Mouse (Mus musculus): ENCODE measurements at regions not wholly inside any gene's neighbourhood (a gene's known extent, or its start where the extent isn't known, plus 50 kb on each side); places are given as distances from the start of the nearest gene placed in this dataset.

DNA sequence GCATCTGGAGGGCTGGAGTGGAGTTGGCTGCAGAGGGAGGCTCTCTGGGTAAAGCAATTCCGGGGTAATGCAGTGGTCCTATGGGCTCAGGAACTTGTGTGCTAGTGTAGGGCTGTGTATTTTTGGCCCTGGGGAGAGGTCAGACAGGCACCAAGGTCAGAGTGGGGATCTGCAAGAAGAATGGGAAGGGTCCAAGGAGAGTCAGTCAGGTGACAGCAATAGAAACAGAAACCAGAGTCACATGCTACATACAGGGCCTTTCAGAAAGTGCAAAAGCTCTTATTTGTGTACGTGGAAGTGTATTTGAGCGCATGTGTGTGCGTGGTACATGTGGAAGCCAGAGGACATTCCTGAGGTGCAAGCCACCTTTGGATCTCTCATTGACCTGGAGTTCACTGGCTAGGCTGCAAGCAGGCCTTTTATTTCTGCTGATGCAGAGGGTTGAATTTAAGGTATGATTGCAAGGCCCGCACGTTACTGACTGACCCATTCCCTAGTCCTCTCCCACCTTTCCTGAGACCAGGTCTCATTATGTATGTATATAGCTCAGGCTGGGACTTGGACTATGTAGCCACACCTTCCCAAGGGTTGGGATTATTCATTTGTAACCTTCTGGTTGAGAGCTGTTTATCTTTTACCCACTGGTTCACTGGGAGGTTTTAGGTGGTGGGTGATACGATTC is 1122.0 kb upstream of the A1bg start:
- WGBS, result 92% methylated on average over 7 of the region's 7 CpGs
- Histone ChIP-seq H3K4me1 (ENCODE audit: control insufficient read depth, insufficient read depth, insufficient read length) (0 out of 2 replicates have a peak, but pooled peaks cover 5% of the 10 kb centered on the region), H3K36me3 (ENCODE audit: control insufficient read depth, insufficient read depth, low read length) (peaks cover 3% of the 10 kb centered on the region), H3K27me3 (ENCODE audit: control insufficient read depth, insufficient read depth, low read length) (no peaks in the 10 kb centered on the region), H3K27ac (ENCODE audit: insufficient read depth, low read length) (no peak overlapping the region), H3K4me3 (ENCODE audit: extremely low read depth, insufficient read depth, insufficient read length) (no peak overlapping the region)
- no peak for DNase-seq (ENCODE audit: low read depth in 1 of 2, low spot score in 2 of 2)
- no peak for TF ChIP-seq CTCF (IDR thresholded peaks at IDR 0.05; ENCODE audit: extremely low read depth, insufficient read depth, insufficient read length, insufficient replicate concordance)
- TF ChIP-seq POLR2A (IDR thresholded peaks at IDR 0.05; ENCODE audit: low read depth, low read length), result no peak

DNA sequence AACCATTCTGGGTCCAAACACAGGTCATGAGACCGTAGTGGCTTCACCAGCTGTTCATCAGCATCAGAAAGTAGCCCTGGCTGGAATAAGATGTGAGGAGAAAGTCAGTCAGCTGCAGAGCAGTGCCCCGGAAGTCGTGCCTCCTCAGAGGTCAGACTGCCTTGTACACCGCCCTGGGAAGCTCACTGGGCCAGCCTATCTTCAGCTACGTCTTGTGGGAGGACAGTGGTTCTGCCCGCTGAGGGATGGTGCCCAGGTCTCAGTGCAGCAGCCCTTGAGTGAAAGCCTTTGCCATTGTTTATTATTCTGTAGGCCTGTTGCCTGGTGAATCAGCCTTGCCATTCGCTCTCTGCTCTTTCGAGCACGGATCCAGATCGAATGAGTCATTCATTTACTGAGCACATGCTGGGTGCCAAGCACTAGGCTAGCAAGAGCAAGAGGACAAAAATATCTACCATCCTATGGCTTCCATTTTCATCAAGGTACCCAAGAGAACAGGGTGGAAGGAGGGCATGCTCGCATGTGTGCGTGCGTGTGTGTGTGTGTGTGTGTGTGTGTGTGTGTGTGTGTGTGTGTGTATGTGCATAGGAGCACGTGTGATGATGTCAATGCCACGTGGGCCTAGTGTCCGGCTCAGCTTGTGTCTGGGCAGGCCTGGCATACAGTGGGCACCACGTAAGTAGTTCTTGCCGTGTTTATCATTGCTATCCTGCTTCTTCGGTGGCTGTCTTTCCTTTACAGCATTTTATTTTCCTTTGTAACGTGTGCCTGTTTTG is 1121.0 kb upstream of the A1bg start:
- H3K4me3 ChIP-seq (ENCODE audit: extremely low read depth, insufficient read depth, insufficient read length), result no peak overlapping the region
- DNase-seq (ENCODE audit: low read depth in 1 of 2, low spot score in 2 of 2), result no peak
- H3K4me1 ChIP-seq (ENCODE audit: control insufficient read depth, insufficient read depth, insufficient read length), result peaks cover 10% of the 10 kb centered on the region; the same call in 1 of the 2 replicates
- no peak overlapping the region for H3K27ac ChIP-seq (ENCODE audit: insufficient read depth, low read length)
- no peaks in the 10 kb centered on the region for H3K27me3 ChIP-seq (ENCODE audit: control insufficient read depth, insufficient read depth, low read length)
- H3K36me3 ChIP-seq (ENCODE audit: control insufficient read depth, insufficient read depth, low read length), result no peaks in the 10 kb centered on the region
- WGBS, result 83% methylated on average over 20 of the region's 20 CpGs
- no peak for TF ChIP-seq POLR2A (IDR thresholded peaks at IDR 0.05; ENCODE audit: low read depth, low read length)
- no peak for TF ChIP-seq CTCF (IDR thresholded peaks at IDR 0.05; ENCODE audit: extremely low read depth, insufficient read depth, insufficient read length, insufficient replicate concordance)

DNA sequence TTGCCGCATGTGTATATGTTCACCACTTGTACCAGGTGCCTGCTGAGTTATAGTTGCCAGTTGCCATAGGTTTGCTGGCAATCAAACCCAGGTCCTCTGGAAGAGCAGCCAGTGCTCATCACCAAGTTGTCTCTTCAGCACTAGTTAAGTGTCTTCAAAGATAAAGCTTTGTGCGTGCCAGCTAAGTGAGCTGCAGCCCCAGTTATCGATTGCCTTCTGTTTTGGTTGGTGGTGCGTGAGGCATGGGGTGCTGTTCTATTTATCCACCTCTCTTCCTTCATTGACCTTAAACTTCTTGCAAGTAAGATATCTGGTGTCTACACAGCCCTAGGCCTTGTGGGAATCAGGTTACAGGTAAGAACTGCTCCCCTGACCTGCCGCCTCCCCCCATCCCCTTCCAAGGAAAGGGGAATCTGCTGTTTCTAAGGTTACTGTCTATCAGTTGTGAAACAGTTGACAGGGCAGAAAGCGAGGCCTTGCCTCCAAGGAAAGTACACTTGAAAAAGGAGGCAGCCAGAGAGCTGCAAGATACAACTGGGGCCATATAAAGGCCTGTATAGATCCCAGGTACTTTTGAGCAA is 1120.2 kb upstream of the A1bg start:
- WGBS, result 80% methylated on average over 6 of the region's 6 CpGs
- no peaks in the 10 kb centered on the region for H3K27me3 ChIP-seq (ENCODE audit: control insufficient read depth, insufficient read depth, low read length)
- H3K27ac ChIP-seq (ENCODE audit: insufficient read depth, low read length), result no peak overlapping the region
- H3K4me3 ChIP-seq (ENCODE audit: extremely low read depth, insufficient read depth, insufficient read length), result no peak overlapping the region
- H3K36me3 ChIP-seq (ENCODE audit: control insufficient read depth, insufficient read depth, low read length), result no peaks in the 10 kb centered on the region
- no peak for TF ChIP-seq CTCF (IDR thresholded peaks at IDR 0.05; ENCODE audit: extremely low read depth, insufficient read depth, insufficient read length, insufficient replicate concordance)
- TF ChIP-seq POLR2A (IDR thresholded peaks at IDR 0.05; ENCODE audit: low read depth, low read length), result no peak
- DNase-seq (ENCODE audit: low read depth in 1 of 2, low spot score in 2 of 2), result no peak
- peaks cover 11% of the 10 kb centered on the region; the same call in 1 of the 2 replicates for H3K4me1 ChIP-seq (ENCODE audit: control insufficient read depth, insufficient read depth, insufficient read length)

All from spleen, adult 2 months (tissue).